Mouse (Mus musculus): ENCODE measurements at regions not wholly inside any gene's neighbourhood (a gene's known extent, or its start where the extent isn't known, plus 50 kb on each side); places are given as distances from the start of the nearest gene placed in this dataset.

DNA sequence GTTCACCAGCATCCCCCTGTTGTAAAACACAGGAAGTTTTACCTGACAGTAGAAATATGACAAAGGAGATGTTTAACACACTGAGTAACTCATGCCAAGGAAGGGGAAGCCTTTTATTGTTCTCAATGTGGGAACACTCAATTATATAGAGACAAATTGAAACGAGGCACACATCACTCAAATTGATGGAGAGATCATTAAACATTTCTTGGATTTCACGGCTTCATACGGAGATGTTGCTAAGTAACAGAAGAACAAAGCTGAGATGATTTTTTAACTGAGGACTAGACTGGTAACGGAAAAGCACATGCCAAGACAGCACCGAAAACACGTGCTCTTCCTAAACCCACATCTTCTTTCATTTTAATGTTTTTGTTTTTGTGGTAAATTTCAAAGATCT, 437.0 kb upstream of the Intu start:
- no peak for TF ChIP-seq CTCF (IDR thresholded peaks at IDR 0.05; ENCODE audit: low read depth, low read length)
- TF ChIP-seq POLR2A (IDR thresholded peaks at IDR 0.05; ENCODE audit: borderline replicate concordance, low read depth, low read length) = no peak
